Mouse (Mus musculus): ENCODE measurements around the gene Fndc3b. TPM values are rescaled to one million over a fixed set of nuclear protein-coding genes. Genes with fewer than 3 reads are reported as not detected.

Fndc3b gene
- polyA plus RNA-seq, 1 experiment from 2014 or later = 29.0 TPM

DNA sequence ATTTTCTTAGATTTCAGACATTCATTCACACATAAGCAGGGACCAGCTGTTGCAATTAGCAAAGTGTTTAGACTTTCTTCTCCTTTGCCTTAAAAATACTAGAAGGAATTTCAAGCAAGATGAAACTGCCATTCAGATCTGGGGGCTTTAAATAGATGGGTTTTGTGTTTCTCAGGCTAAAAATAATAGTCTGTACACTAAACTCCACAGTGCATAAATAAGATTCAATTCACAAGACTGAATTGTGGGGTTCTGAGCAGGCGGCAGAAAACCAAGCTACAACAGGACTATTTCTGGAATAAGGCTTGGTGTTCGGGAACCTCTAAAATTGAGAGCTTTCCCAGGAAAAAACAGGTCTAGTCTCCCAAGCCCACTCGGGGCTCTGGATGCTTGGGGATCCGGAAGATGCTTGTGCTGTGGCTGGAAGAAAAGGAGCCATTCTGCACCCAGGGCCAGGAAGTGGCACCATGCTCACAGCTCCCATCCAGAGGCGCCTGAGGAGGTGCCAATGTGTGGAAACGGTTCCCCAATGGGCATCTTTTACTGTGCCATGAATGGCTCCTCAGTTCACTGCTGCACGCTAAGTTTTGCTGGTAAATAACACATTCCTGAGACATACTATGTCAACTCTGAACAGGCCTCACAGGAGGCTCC is 117.5 kb downstream of the Fndc3b start:
- H3K9ac ChIP-seq (ENCODE audit: low read length) = no peak overlapping the region
- no peak overlapping the region for H3K4me3 ChIP-seq (ENCODE audit: control insufficient read depth in 1 of 2, insufficient read depth in 1 of 2, low read depth in 1 of 2, low read length in 2 of 2)
- 89% methylated on average over 7 of the region's 7 CpGs for WGBS
- peaks cover 7 to 14% of the 10 kb centered on the region in 2 experiments for H3K4me1 ChIP-seq (ENCODE audit: control insufficient read depth in 2 of 2, insufficient read depth in 2 of 2, low read length in 2 of 2)
- no peaks in the 10 kb centered on the region for H3K27me3 ChIP-seq (ENCODE audit: control insufficient read depth, insufficient read depth, low read length)
- no peak for ATAC-seq (ENCODE audit: insufficient number of reproducible peaks, insufficient read depth, low FRiP score, low read depth)
- peaks cover 11% of the 10 kb centered on the region; the same call in 1 of the 2 replicates for H3K36me3 ChIP-seq (ENCODE audit: control insufficient read depth, insufficient read depth, low read length)
- no peak overlapping the region for H3K27ac ChIP-seq (replicated peaks in 1 of 2; ENCODE audit: control insufficient read depth in 1 of 2, insufficient read depth in 1 of 2, low read depth in 2 of 2, low read length in 2 of 2)
- no peak overlapping the region for H3K4me2 ChIP-seq (ENCODE audit: low read length)
- H3K9me3 ChIP-seq (ENCODE audit: control insufficient read depth, low read length) = no peaks in the 10 kb centered on the region

DNA sequence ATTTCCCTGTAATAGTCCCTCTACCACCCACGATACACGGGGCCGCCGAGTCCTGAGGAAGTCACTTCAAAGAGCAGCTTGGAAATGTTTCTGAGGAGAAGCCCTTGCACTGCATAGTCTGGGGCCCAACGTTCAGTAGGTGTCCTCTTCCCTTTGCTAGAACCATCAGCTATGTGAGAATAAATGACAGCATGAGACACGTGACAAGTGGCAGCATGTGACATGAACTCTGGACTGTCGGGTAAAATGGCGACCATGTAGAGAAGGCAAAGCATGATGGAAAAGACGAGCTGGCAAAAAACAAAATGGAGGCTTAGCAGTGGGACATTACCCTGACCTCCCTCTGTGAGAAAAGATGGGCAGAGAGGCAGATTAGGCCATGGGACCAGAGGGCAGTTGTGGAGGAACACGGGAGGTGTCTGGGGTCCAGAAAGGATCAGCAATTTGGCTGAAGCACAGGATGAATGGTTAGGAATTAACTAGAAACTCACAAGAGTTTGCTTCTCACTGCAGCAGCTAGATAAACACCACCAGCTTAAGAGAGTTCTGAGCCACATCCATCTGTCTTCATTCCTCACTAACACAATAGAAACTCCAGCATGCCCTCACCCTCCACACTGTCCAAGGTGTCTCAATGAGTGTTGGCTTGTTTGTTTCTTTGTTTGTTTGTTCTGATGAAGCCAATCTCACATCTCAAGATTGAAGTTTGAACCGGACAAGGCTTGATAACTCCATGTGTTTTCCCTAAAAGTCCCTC is 118.2 kb downstream of the Fndc3b start:
- Histone ChIP-seq H3K9me3 (ENCODE audit: control insufficient read depth, low read length) (no peaks in the 10 kb centered on the region), H3K4me1 (ENCODE audit: control insufficient read depth in 2 of 2, insufficient read depth in 2 of 2, low read length in 2 of 2) (peaks cover 11 to 14% of the 10 kb centered on the region in 2 experiments), H3K9ac (ENCODE audit: low read length) (no peak overlapping the region), H3K27me3 (ENCODE audit: control insufficient read depth, insufficient read depth, low read length) (no peaks in the 10 kb centered on the region), H3K36me3 (ENCODE audit: control insufficient read depth, insufficient read depth, low read length) (peaks cover 11% of the 10 kb centered on the region; the same call in 1 of the 2 replicates), H3K4me3 (ENCODE audit: control insufficient read depth in 1 of 2, insufficient read depth in 1 of 2, low read depth in 1 of 2, low read length in 2 of 2) (no peak overlapping the region), H3K4me2 (ENCODE audit: low read length) (no peak overlapping the region), H3K27ac (replicated peaks in 1 of 2; ENCODE audit: control insufficient read depth in 1 of 2, insufficient read depth in 1 of 2, low read depth in 2 of 2, low read length in 2 of 2) (no peak overlapping the region)
- no peak for ATAC-seq (ENCODE audit: insufficient number of reproducible peaks, insufficient read depth, low FRiP score, low read depth)
- 90% methylated on average over 11 of the region's 11 CpGs for WGBS

DNA sequence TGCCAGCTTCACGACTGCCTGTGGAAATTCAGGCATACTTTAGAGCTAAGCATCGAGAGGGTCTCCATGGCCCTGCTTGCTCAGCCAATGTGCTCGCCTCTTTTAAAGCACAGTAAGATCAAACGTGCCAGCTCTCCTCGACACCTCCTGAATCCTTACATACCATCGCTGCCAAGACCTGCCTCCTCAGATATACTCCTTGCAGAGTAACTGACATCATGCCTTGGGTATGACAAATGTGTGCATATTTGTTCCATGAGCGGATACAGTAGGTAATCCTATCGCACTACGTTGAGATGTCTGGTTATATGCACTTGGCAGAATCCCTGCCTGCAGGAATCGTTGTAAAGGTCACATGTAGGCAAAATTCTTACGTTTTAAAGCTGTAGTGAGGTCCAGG is 120.3 kb downstream of the Fndc3b start:
- ATAC-seq (ENCODE audit: insufficient number of reproducible peaks, insufficient read depth, low FRiP score, low read depth) = no peak
- 42% methylated on average over 11 of the region's 11 CpGs for WGBS
- H3K4me3 ChIP-seq (ENCODE audit: control insufficient read depth in 1 of 2, insufficient read depth in 1 of 2, low read depth in 1 of 2, low read length in 2 of 2) = no peak overlapping the region
- no peak overlapping the region for H3K9ac ChIP-seq (ENCODE audit: low read length)
- peaks cover 15% of the 10 kb centered on the region; the same call in 1 of the 2 replicates for H3K36me3 ChIP-seq (ENCODE audit: control insufficient read depth, insufficient read depth, low read length)
- H3K4me2 ChIP-seq (ENCODE audit: low read length) = no peak overlapping the region
- no peaks in the 10 kb centered on the region for H3K9me3 ChIP-seq (ENCODE audit: control insufficient read depth, low read length)
- H3K27me3 ChIP-seq (ENCODE audit: control insufficient read depth, insufficient read depth, low read length) = no peaks in the 10 kb centered on the region
- H3K4me1 ChIP-seq (ENCODE audit: control insufficient read depth in 2 of 2, insufficient read depth in 2 of 2, low read length in 2 of 2) = peaks cover 12 to 23% of the 10 kb centered on the region in 2 experiments
- H3K27ac ChIP-seq (replicated peaks in 1 of 2; ENCODE audit: control insufficient read depth in 1 of 2, insufficient read depth in 1 of 2, low read depth in 2 of 2, low read length in 2 of 2) = peak overlapping the region; percentile 20 to 32; a peak in 2 of 4 replicates

- Histone ChIP-seq H3K9me3 (ENCODE audit: control insufficient read depth, low read length) (no peaks in the 10 kb centered on the region), H3K36me3 (ENCODE audit: control insufficient read depth, insufficient read depth, low read length) (peaks cover 15% of the 10 kb centered on the region; the same call in 1 of the 2 replicates), H3K27ac (replicated peaks in 1 of 2; ENCODE audit: control insufficient read depth in 1 of 2, insufficient read depth in 1 of 2, low read depth in 2 of 2, low read length in 2 of 2) (no peak overlapping the region), H3K4me3 (ENCODE audit: control insufficient read depth in 1 of 2, insufficient read depth in 1 of 2, low read depth in 1 of 2, low read length in 2 of 2) (no peak overlapping the region), H3K4me1 (ENCODE audit: control insufficient read depth in 2 of 2, insufficient read depth in 2 of 2, low read length in 2 of 2) (peaks cover 19 to 38% of the 10 kb centered on the region in 2 experiments), H3K9ac (ENCODE audit: low read length) (no peak overlapping the region), H3K4me2 (ENCODE audit: low read length) (no peak overlapping the region), H3K27me3 (ENCODE audit: control insufficient read depth, insufficient read depth, low read length) (no peaks in the 10 kb centered on the region)
- WGBS = 92% methylated on average over 3 of the region's 3 CpGs
- no peak for ATAC-seq (ENCODE audit: insufficient number of reproducible peaks, insufficient read depth, low FRiP score, low read depth)
Measured at GRCm38 (mm10) chr3:27589305-27589704, 121.8 kb downstream of the Fndc3b start.

DNA sequence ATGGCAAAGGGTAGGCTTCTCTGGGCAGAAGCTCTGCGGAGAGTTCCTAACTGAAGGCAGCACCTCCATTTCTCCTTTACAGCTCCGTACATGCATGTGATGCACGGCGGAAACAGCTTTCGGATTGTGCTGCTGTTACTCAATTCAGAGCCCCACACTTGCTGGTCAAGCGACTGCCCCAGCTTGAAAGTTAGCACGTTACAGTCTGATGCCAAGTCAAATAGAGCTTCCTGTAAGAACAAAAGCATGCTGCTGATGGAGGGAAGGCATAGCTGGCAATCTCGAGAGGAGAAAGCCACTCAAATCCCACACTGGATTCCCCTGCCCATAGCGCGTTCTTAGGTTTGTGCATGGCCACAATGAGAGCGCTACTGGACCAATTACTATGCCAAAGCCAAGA is 122.5 kb downstream of the Fndc3b start:
- no peaks in the 10 kb centered on the region for H3K9me3 ChIP-seq (ENCODE audit: control insufficient read depth, low read length)
- no peaks in the 10 kb centered on the region for H3K27me3 ChIP-seq (ENCODE audit: control insufficient read depth, insufficient read depth, low read length)
- ATAC-seq (ENCODE audit: insufficient number of reproducible peaks, insufficient read depth, low FRiP score, low read depth) = no peak
- no peak overlapping the region for H3K9ac ChIP-seq (ENCODE audit: low read length)
- 85% methylated on average over 11 of the region's 11 CpGs for WGBS
- H3K27ac ChIP-seq (replicated peaks in 1 of 2; ENCODE audit: control insufficient read depth in 1 of 2, insufficient read depth in 1 of 2, low read depth in 2 of 2, low read length in 2 of 2) = no peak overlapping the region
- H3K4me2 ChIP-seq (ENCODE audit: low read length) = no peak overlapping the region
- no peak overlapping the region for H3K4me3 ChIP-seq (ENCODE audit: control insufficient read depth in 1 of 2, insufficient read depth in 1 of 2, low read depth in 1 of 2, low read length in 2 of 2)
- peaks cover 20 to 40% of the 10 kb centered on the region in 2 experiments for H3K4me1 ChIP-seq (ENCODE audit: control insufficient read depth in 2 of 2, insufficient read depth in 2 of 2, low read length in 2 of 2)
- peaks cover 15% of the 10 kb centered on the region; the same call in 1 of the 2 replicates for H3K36me3 ChIP-seq (ENCODE audit: control insufficient read depth, insufficient read depth, low read length)

DNA sequence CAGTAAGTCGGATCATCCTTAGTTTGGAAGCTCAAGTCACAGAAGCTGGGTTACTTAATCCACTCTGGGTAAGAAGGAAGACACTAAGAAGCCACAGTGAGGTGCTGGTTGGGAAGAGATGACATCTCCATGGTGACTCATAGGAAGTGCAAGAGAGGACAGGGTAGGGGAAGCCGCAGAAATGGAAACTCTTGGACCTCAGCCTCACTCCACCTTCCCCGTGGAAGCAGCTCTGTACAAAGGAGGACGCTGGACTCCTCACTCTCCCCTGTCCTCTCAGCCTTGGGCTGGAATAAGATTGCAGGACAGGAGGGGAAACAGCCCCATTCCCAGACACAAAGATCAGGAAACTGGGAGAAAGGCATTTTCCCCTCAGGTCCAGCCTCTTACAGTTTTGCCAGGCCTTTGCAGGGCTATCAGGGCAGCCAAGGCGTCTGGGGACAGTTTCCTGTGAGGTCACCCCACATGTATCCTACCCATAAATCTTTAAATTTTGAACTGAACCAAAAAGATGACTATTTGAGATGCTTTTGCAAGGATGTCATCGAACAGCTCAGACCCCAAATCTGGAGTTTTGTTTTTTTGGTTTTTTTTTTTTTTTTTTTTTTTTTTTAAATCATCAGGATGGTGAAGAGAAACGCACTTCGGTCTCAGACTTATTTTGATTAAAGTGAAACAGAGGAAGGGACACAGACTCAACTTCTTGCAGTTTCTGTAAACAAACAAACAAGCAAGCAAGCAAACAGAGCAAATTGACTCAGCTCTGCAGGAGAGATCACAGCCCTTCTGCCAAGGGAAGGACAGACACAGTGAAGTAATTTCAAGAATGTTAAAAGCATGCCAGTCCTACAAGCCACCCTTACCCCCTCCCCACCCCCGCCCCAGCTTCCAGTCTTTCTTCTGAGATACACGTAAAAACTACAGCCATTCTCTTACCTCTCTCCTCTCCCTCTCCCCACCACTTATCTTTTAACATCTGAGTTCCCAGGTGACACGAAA is 126.2 kb downstream of the Fndc3b start:
- Histone ChIP-seq H3K4me2 (ENCODE audit: low read length) (peak overlapping the region; percentile 22), H3K9me3 (ENCODE audit: control insufficient read depth, low read length) (no peaks in the 10 kb centered on the region), H3K9ac (ENCODE audit: low read length) (peak overlapping the region; percentile 55), H3K4me3 (ENCODE audit: control insufficient read depth in 1 of 2, insufficient read depth in 1 of 2, low read depth in 1 of 2, low read length in 2 of 2) (no peak overlapping the region), H3K27ac (replicated peaks in 1 of 2; ENCODE audit: control insufficient read depth in 1 of 2, insufficient read depth in 1 of 2, low read depth in 2 of 2, low read length in 2 of 2) (peak overlapping the region; percentile 63 to 78), H3K27me3 (ENCODE audit: control insufficient read depth, insufficient read depth, low read length) (no peaks in the 10 kb centered on the region), H3K36me3 (ENCODE audit: control insufficient read depth, insufficient read depth, low read length) (peaks cover 4% of the 10 kb centered on the region; the same call in 1 of the 2 replicates), H3K4me1 (ENCODE audit: control insufficient read depth in 2 of 2, insufficient read depth in 2 of 2, low read length in 2 of 2) (peaks cover 13 to 45% of the 10 kb centered on the region in 2 experiments)
- WGBS = 19% methylated on average over 11 of the region's 11 CpGs
- ATAC-seq (ENCODE audit: insufficient number of reproducible peaks, insufficient read depth, low FRiP score, low read depth) = peak; percentile 60
